Mouse (Mus musculus) limb, embryonic 13.5 days (tissue): ENCODE data around the gene Ssty1. TPM values are rescaled to one million over a fixed set of nuclear protein-coding genes. Genes with fewer than 3 reads are reported as not detected.
"Not testable (repeated sequence)": the region's sequence is repeated elsewhere in the genome, so short reads cannot be mapped to it uniquely, and the experiment has no call there.

Experiments
- ATAC-seq: fragments of 200-750 bp; cut with Nextera tagmentation; 2 replicates; pipeline ENCODE4 v1.8.0; 2017; ENCODE audit warnings: low read depth, moderate number of reproducible peaks, moderate TSS enrichment; ENCODE audit not compliant: low FRiP score
- H3K27ac ChIP-seq: fragments of 300-500 bp; sonication (generic); 2 replicates; pipeline ENCODE4 v1.5.1; 2015; ENCODE audit warnings: inconsistent platforms, mild to moderate bottlenecking, moderate library complexity
- H3K27me3 ChIP-seq: fragments of 300-500 bp; sonication (generic); 2 replicates; pipeline ENCODE4 v1.6.1; 2015; ENCODE audit warnings: mild to moderate bottlenecking, inconsistent platforms
- H3K36me3 ChIP-seq: fragments of 300-500 bp; sonication (generic); 2 replicates; pipeline ENCODE4 v1.6.1; 2015; ENCODE audit warnings: inconsistent platforms, mild to moderate bottlenecking, moderate library complexity
- H3K4me1 ChIP-seq: fragments of 300-500 bp; sonication (generic); 2 replicates; pipeline ENCODE4 v1.6.1; 2015; ENCODE audit warnings: inconsistent platforms
- H3K4me2 ChIP-seq: fragments of 300-500 bp; sonication (generic); replicated peaks from 2 replicates; pipeline ENCODE4 v1.6.1; 2015; ENCODE audit warnings: inconsistent platforms, mild to moderate bottlenecking, moderate library complexity
- H3K4me3 ChIP-seq: fragments of 300-500 bp; sonication (generic); 2 replicates; pipeline ENCODE4 v1.5.1; 2015; ENCODE audit warnings: moderate library complexity, mild to moderate bottlenecking, inconsistent platforms
- H3K9ac ChIP-seq: fragments of 300-500 bp; sonication (generic); 2 replicates; pipeline ENCODE4 v1.6.1; 2015; ENCODE audit warnings: mild to moderate bottlenecking, inconsistent platforms
- H3K9me3 ChIP-seq: fragments of 300-500 bp; sonication (generic); 2 replicates; pipeline ENCODE4 v1.6.1; 2016; ENCODE audit warnings: inconsistent platforms
- WGBS: fragments of 180-500 bp; shearing (Covaris S2); methylation state at CpG from one replicate; pipeline ENCODE4 v1.1.7; 2015; 5-methylcytosine and 5-hydroxymethylcytosine counted together
- polyA plus RNA-seq: library from polyadenylated mRNA; unstranded; fragments of >200 nt; fragmentation: Nextera tagmentation; extraction: Ambion mirVana; gene quantifications from 2 replicates; pipeline ENCODE4 v1.2.1, GENCODE M21; 2015

Gene Ssty1
- polyA plus RNA-seq: not detected in 2 replicates

DNA sequence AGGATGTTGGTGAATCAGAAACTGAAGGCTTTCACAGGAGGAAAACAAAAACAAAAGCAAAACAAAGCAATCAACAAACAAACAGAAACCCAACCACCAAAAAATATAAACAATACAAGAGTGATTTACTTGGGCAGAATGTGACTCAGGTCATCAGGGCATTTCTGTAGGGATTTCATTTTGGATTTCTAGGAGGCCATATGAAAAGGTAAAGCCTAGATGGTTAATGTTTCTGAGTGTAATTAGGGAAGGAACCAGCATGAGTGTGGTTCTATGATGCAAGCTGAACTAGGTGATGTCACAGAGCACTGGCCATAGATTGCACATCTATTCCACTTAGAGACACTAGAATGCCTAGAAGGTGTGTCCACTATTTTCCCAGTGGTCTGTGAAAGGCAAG, at the start of gene Ssty1:
Gene Ssty1, plus strand, starts transcription at position 301 of the 400 bp plus-strand sequence.
- H3K4me1 ChIP-seq, ATAC-seq, H3K27ac ChIP-seq, H3K4me2 ChIP-seq, H3K27me3 ChIP-seq, H3K4me3 ChIP-seq, H3K36me3 ChIP-seq, H3K9me3 ChIP-seq, H3K9ac ChIP-seq: not testable (repeated sequence)

DNA sequence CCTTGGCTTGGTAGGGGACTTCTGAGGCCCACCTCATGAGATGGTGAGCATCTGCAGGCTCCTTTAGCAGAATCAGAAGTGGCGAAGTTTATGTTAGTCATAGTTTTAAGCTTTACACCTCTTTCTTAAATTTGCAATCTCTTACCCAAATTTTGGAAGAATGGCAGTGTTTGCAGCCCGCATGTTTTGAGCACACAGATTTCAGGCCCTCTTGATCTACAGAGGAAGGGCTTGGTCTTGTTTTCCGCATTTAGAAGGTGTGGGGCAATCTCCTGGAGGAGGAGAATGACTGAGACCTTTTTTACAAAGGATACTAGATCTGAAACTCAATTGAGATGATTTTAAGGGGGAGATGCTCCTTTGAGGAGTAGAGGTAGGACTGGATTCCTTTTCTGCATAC, 27.2 kb upstream of the Ssty1 start, which contains the start of gene Gm21764:
Gene Gm21764, minus strand, starts transcription at position 101 of the 400 bp plus-strand sequence.
- not testable (repeated sequence) for H3K4me2 ChIP-seq, H3K27ac ChIP-seq, ATAC-seq, H3K36me3 ChIP-seq, H3K9ac ChIP-seq, H3K4me3 ChIP-seq, H3K9me3 ChIP-seq, H3K4me1 ChIP-seq, H3K27me3 ChIP-seq
- WGBS: no CpG with 5 or more reads among the region's 3 CpGs

Other genes starting within 250 kb of the Ssty1 start
- not detected in 2 replicates for gene Gm21904, start 242.8 kb upstream of the Ssty1 start, polyA plus RNA-seq
- gene Gm20772, start 214.4 kb upstream of the Ssty1 start, polyA plus RNA-seq: not detected in 2 replicates
- gene Gm20831, start 214.4 kb upstream of the Ssty1 start, polyA plus RNA-seq: not detected in 2 replicates
- gene Srsy, start 151.8 kb upstream of the Ssty1 start, polyA plus RNA-seq: not detected in 2 replicates
- not detected in 2 replicates for gene Gm21764, start 27.3 kb upstream of the Ssty1 start, polyA plus RNA-seq